Mouse (Mus musculus) left cerebral cortex, adult 2 months (tissue): ENCODE data around the gene Utp20. TPM values are rescaled to one million over a fixed set of nuclear protein-coding genes. Genes with fewer than 3 reads are reported as not detected.

Experiments
- DNase-seq, 2 experiments: peaks; one replicate each; pipeline ENCODE4 v3.0.0; 2021 to 2022; ENCODE audit warnings: low spot score in 2 of 2, mixed read lengths in 1 of 2; ENCODE audit errors: extremely low spot score in 1 of 2
- H3K27ac ChIP-seq: fragments of 200-600 bp; 2 replicates; pipeline ENCODE4 v1.8.1; 2022
- H3K4me3 ChIP-seq: fragments of 200-600 bp; 2 replicates; pipeline ENCODE4 v1.8.1; 2022
- CTCF ChIP-seq: fragments of 200-600 bp; IDR thresholded peaks from 2 replicates; pipeline ENCODE4 v1.8.1; 2022; ENCODE audit warnings: antibody characterized with exemption, mild to moderate bottlenecking, moderate library complexity
- intact Hi-C: fragments of 180-260 bp; cut with DNase I; formaldehyde crosslinking; loops from one replicate; pipeline ENCODE4 v1.15.1; 2025
- total RNA-seq, 2 experiments: library from RNA; stranded (reverse); gene quantifications; 2 replicates each; pipeline ENCODE4 v1.2.3; 2021

The Utp20 gene
- total RNA-seq, 2 experiments from 2014 or later: 17.9 to 19.3 TPM

DNA sequence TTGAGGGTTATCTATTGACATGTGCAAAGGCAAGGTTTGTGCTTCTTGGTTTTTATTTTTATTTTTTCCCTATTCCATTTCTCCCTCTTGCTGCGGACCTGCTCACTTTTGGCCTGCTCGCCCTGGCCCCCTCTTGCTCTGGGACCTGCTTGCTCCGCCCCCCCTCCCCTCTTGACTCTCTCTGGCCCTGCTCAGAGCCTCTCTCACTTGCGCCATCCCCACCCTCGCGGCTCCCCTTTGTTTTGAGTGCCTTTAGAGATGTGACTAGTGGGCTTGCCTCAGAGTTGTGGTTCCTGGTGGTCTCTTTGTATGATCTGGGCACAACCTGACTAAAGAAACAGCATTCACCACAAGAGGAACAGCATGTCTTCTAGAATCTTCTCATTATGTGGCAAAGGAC lies 125.7 kb downstream of the Utp20 start:
- no peak for DNase-seq
- no peak overlapping the region for H3K27ac ChIP-seq
- no peak for TF ChIP-seq CTCF
- intact Hi-C loops: no loop called here
- no peak overlapping the region for H3K4me3 ChIP-seq

Other genes with a start within 250 kb of the Utp20 start
- 1 to 10 TPM; 6.0 to 6.1 TPM for gene Mybpc1, start 221.7 kb downstream of the Utp20 start, total RNA-seq
- gene Spic, start 141.8 kb downstream of the Utp20 start, total RNA-seq: not detected
- 100 to 1,000 TPM; 124 to 134 TPM for gene Arl1, start 95.9 kb downstream of the Utp20 start, total RNA-seq
- gene Slc5a8, start 59.2 kb upstream of the Utp20 start, total RNA-seq: under 1 TPM in 1 of 2 experiments, not detected in 1; 0.07 TPM